Mouse (Mus musculus) liver, adult 2 months (tissue): ENCODE measurements at regions not wholly inside any gene's neighbourhood (a gene's known extent, or its start where the extent isn't known, plus 50 kb on each side); places are given as distances from the start of the nearest gene placed in this dataset.

ENCODE experiments used
- CTCF ChIP-seq: fragments of 200-500 bp; IDR thresholded peaks from 2 replicates; pipeline ENCODE4 v1.5.1; 2011; ENCODE audit warnings: low read depth, low read length, control low read depth
- POLR2A ChIP-seq: fragments of 200-500 bp; IDR thresholded peaks from 2 replicates; pipeline ENCODE4 v1.6.1; 2011; ENCODE audit warnings: low read length, control low read depth; ENCODE audit not compliant: insufficient read depth; ENCODE audit errors: extremely low read depth

DNA sequence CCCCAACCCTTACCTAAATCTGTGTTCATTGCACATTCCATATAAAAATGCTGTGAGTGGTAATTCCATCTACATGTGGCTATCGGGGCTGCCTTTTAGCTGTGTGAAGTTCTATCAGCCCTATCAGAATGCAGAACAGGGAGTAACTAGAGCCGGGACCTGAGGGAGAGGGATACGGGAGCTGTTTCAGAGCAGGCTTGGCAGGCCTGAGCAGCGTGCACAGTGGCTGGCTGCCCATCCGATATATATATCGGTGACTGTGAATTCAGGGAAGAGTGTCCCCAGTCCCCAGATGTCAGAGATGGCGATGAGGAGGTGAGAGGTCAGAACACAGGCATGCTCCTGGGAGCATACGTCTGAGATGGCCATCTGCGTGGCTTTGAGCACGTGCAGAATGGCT is 79.0 kb downstream of the Arl4c start:
- no peak for TF ChIP-seq CTCF
- TF ChIP-seq POLR2A = no peak
